Mouse (Mus musculus): ENCODE data around the gene Rpl39l. TPM values are rescaled to one million over a fixed set of nuclear protein-coding genes. Genes with fewer than 3 reads are reported as not detected.
"Not testable (repeated sequence)": the region's sequence is repeated elsewhere in the genome, so short reads cannot be mapped to it uniquely, and the experiment has no call there.

The Rpl39l gene
- polyA plus RNA-seq, 1 experiment from 2014 or later, result not detected

DNA sequence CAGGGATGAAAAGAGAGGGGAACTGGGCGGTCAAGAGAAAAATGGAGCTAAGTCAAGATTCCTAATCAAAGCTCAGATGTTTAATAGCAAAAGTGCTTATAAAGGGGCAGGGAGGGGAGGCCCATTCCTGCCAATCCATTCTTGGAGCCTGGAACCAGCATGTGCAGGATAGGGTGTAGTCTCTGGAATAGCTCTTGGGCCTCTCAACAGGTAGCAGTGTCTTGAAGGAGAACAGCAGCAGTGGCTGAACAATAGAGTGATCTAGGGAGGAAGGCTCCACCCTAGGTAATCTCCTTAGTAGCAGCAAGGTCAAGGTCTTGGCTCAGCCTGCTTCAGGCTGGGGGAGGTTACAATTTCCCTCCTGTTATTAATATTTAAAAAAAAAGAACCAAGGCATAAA is 46.3 kb downstream of the Rpl39l start:
- WGBS, result 94% methylated on average over 1 of the region's 1 CpGs

DNA sequence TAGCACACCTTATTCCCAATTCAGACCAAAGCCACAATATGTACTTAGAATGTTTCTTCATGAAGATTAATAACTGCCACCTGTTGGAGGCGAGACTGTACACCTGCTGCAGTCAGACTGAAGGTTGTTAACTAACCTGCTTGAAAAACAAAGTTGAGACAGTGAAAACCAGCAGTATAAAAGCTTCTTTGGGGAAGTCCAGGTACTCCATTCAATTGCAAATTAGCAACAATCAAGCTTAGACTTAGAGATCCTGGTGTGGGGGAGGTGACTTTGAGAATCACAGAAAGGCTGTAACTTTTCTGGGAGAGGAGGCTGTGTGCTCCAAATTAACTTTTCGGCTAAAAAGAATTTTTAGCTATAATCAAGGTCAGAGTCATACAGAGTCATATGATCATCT is 47.0 kb downstream of the Rpl39l start:
- not testable (repeated sequence) for H3K27me3 ChIP-seq; H3K4me2 ChIP-seq; H3K4me1 ChIP-seq (replicated peaks); H3K9ac ChIP-seq; H3K27ac ChIP-seq (replicated peaks); H3K4me3 ChIP-seq; ATAC-seq (ENCODE audit: low FRiP score, low read depth); H3K9me3 ChIP-seq; H3K36me3 ChIP-seq
- 86% methylated on average over 2 of the region's 2 CpGs for WGBS

More for the DNA sequence above, 46.3 kb downstream of the Rpl39l start:
- H3K4me3 ChIP-seq; H3K9ac ChIP-seq; H3K9me3 ChIP-seq; H3K4me1 ChIP-seq (replicated peaks); H3K27me3 ChIP-seq; ATAC-seq (ENCODE audit: low FRiP score, low read depth); H3K27ac ChIP-seq (replicated peaks); H3K4me2 ChIP-seq; H3K36me3 ChIP-seq: not testable (repeated sequence)

Other genes with a start within 250 kb of the Rpl39l start
- gene Grin2a, start 174.7 kb upstream of the Rpl39l start, polyA plus RNA-seq (2015; fragmentation: Nextera tagmentation; extraction: Ambion mirVana), result 10.0 and 10.2 TPM in 2 replicates
- gene Atf7ip2, start 22.5 kb downstream of the Rpl39l start, polyA plus RNA-seq (2015; fragmentation: Nextera tagmentation; extraction: Ambion mirVana), result 0.08 and 0.12 TPM in 2 replicates
- 18.3 and 18.8 TPM in 2 replicates for gene Emp2, start 143.7 kb downstream of the Rpl39l start, polyA plus RNA-seq (2015; fragmentation: Nextera tagmentation; extraction: Ambion mirVana)
- 17.9 and 18.2 TPM in 2 replicates for gene Tekt5, start 225.3 kb downstream of the Rpl39l start, polyA plus RNA-seq (2015; fragmentation: Nextera tagmentation; extraction: Ambion mirVana)
- 45.5 and 48.2 TPM in 2 replicates for gene Nubp1, start 241.7 kb downstream of the Rpl39l start, polyA plus RNA-seq (2015; fragmentation: Nextera tagmentation; extraction: Ambion mirVana)

Measured in hindbrain, embryonic 15.5 days (tissue).